Comparison of ENCODE assay signal across 25 mouse cellular contexts in genomic region chr7:44956266-44956665, GRCm38 (mm10). TPM values are rescaled to one million over a fixed set of nuclear protein-coding genes. Genes with fewer than 3 reads are reported as not detected.
DNase-seq lines count a peak whose midpoint lies in the region; ATAC-seq and TF ChIP-seq lines count a peak whose summit lies in the region.
"Had no signal": no experiment of that assay in that cellular context is flagged by ENCODE, and none has a peak within 500 bp of the region (broad histone marks: within the 10 kb centered on the region; RNA-seq: fewer than 3 reads in every experiment).

No protein-coding gene starts in this region.

- peaks cover 9% of the 10 kb centered on the region; the same call in 1 of the 2 replicates for H3K36me3 ChIP-seq in kidney, embryonic 15.5 days
- peaks cover 25% of the 10 kb centered on the region for H3K36me3 ChIP-seq in neural tube, embryonic 15.5 days
- H3K36me3 ChIP-seq: liver, embryonic 12.5 days had no signal

- DNase-seq in gastrocnemius, adult 2 months = peak; percentile 21
- no peak for DNase-seq in gastrocnemius, postnatal 10 days
- DNase-seq in kidney, postnatal 10 days = peak; percentile 8
- peak; percentile 24 for DNase-seq in retina, embryonic 14.5 days (ENCODE audit: low spot score)
- DNase-seq in retina, postnatal 1 day = no peak
- DNase-seq in kidney, postnatal 25 days = no peak
- DNase-seq: adrenal gland, adult 2 months; cerebellum, adult 8-10 months; cerebellum, postnatal 36 days; gastrocnemius, postnatal 25 days; heart, adult 18-20 months; kidney, adult 11 months; kidney, postnatal 4 days; lung, postnatal 4 days had no signal

- peaks cover 6% of the 10 kb centered on the region for H3K27me3 ChIP-seq in kidney, embryonic 15.5 days
- H3K27me3 ChIP-seq in neural tube, embryonic 15.5 days (replicated peaks) = peaks cover 9% of the 10 kb centered on the region

- 57% methylated on average over 6 of the region's 6 CpGs for WGBS in kidney, embryonic 15.5 days
- WGBS in neural tube, embryonic 15.5 days = 55% methylated on average over 6 of the region's 6 CpGs

- TF ChIP-seq CTCF in gastrocnemius, adult 2 months (IDR thresholded peaks at IDR 0.05) = no peak

- no peak overlapping the region for H3K4me2 ChIP-seq in kidney, embryonic 15.5 days
- H3K4me2 ChIP-seq in neural tube, embryonic 15.5 days = no peak overlapping the region
- H3K4me2 ChIP-seq: embryonic facial prominence, embryonic 12.5 days; heart, embryonic 11.5 days; liver, embryonic 12.5 days had no signal

- intact Hi-C loops in gastrocnemius, adult 2 months (cut with DNase I) = loop anchor here (5.0 to 10.0 kb wide), 2 partner anchors 59 to 211 kb away; partner anchors contain the start of genes Fuz and Vrk3

- no peaks in the 10 kb centered on the region for H3K9me3 ChIP-seq in kidney, embryonic 15.5 days (replicated peaks)
- H3K9me3 ChIP-seq in neural tube, embryonic 15.5 days (replicated peaks) = no peaks in the 10 kb centered on the region
- H3K9me3 ChIP-seq: embryonic facial prominence, embryonic 12.5 days; liver, embryonic 12.5 days; megakaryocyte, embryonic 14.5 days had no signal

- peak overlapping the region; percentile 79; the same call in 1 of the 2 replicates for H3K27ac ChIP-seq in gastrocnemius, adult 2 months
- no peak overlapping the region for H3K27ac ChIP-seq in kidney, embryonic 15.5 days
- 0 out of 2 replicates have a peak overlapping the region, but pooled peaks have one; percentile 9 for H3K27ac ChIP-seq in neural tube, embryonic 15.5 days (replicated peaks)
- H3K27ac ChIP-seq: embryonic facial prominence, embryonic 12.5 days; liver, embryonic 12.5 days had no signal

- no peak overlapping the region for H3K4me3 ChIP-seq in gastrocnemius, adult 2 months
- no peak overlapping the region for H3K4me3 ChIP-seq in kidney, embryonic 15.5 days (replicated peaks)
- H3K4me3 ChIP-seq in neural tube, embryonic 15.5 days (replicated peaks) = no peak overlapping the region
- H3K4me3 ChIP-seq: embryonic facial prominence, embryonic 12.5 days; liver, embryonic 12.5 days; megakaryocyte, embryonic 14.5 days had no signal

- H3K9ac ChIP-seq in kidney, embryonic 15.5 days = no peak overlapping the region
- no peak overlapping the region for H3K9ac ChIP-seq in neural tube, embryonic 15.5 days (replicated peaks)
- H3K9ac ChIP-seq: embryonic facial prominence, embryonic 12.5 days; forebrain, postnatal 0 days; liver, embryonic 12.5 days; liver, postnatal 0 days had no signal

- peaks cover 26% of the 10 kb centered on the region for H3K4me1 ChIP-seq in kidney, embryonic 15.5 days
- peaks cover 23% of the 10 kb centered on the region for H3K4me1 ChIP-seq in neural tube, embryonic 15.5 days

- ATAC-seq in kidney, embryonic 15.5 days (replicated peaks; ENCODE audit: low FRiP score) = no peak
- ATAC-seq in neural tube, embryonic 15.5 days (ENCODE audit: low FRiP score) = no peak
- ATAC-seq: forebrain, postnatal 0 days; inflammation-experienced regulatory T-cells, adult 6 months; liver, embryonic 12.5 days; liver, postnatal 0 days had no signal

RNA-seq across cellular contexts. Expression of gene Tsks, which starts 13.3 kb away (rescaled TPM):
- total RNA-seq in gastrocnemius, adult 2 months (2021) = not detected
- total RNA-seq in gastrocnemius, postnatal 10 days (2021) = not detected
- polyA plus RNA-seq in kidney, embryonic 15.5 days (2015; fragmentation: Nextera tagmentation; extraction: Ambion mirVana) = 0.14 TPM in 2 replicates
- 0.14 and 0.24 TPM in 2 replicates for polyA plus RNA-seq in neural tube, embryonic 15.5 days (2015; fragmentation: Nextera tagmentation; extraction: Ambion mirVana)
- total RNA-seq: adrenal gland, adult 2 months; forebrain, postnatal 0 days; gastrocnemius, postnatal 25 days; heart, adult 18-20 months; heart, postnatal 4 days had no signal
- polyA plus RNA-seq: heart, embryonic 11.5 days; inflammation-experienced regulatory T-cells, adult 6 months; kidney, embryonic 14.5 days; liver, embryonic 12.5 days had no signal

RNA-seq across cellular contexts. Expression of gene Cpt1c, which starts 18.4 kb away (rescaled TPM):
- total RNA-seq in gastrocnemius, adult 2 months (2021) = 1 to 10 TPM in 1 of 2 experiments, under 1 TPM in 1; 0.92 to 2.3 TPM
- 1 to 10 TPM; 4.4 to 5.7 TPM for total RNA-seq in gastrocnemius, postnatal 10 days (2021)
- 19.2 and 25.1 TPM in 2 replicates for polyA plus RNA-seq in kidney, embryonic 15.5 days (2015; fragmentation: Nextera tagmentation; extraction: Ambion mirVana)
- polyA plus RNA-seq in neural tube, embryonic 15.5 days (2015; fragmentation: Nextera tagmentation; extraction: Ambion mirVana) = 55.5 and 59.0 TPM in 2 replicates

RNA-seq across cellular contexts. Expression of gene Ap2a1, which starts 27.0 kb away (rescaled TPM):
- 10 to 100 TPM; 59.1 to 62.6 TPM for total RNA-seq in gastrocnemius, adult 2 months (2021)
- total RNA-seq in gastrocnemius, postnatal 10 days (2021) = 10 to 100 TPM; 59.0 to 65.0 TPM
- polyA plus RNA-seq in kidney, embryonic 15.5 days (2015; fragmentation: Nextera tagmentation; extraction: Ambion mirVana) = 74.2 and 79.1 TPM in 2 replicates
- 122 and 126 TPM in 2 replicates for polyA plus RNA-seq in neural tube, embryonic 15.5 days (2015; fragmentation: Nextera tagmentation; extraction: Ambion mirVana)

RNA-seq across cellular contexts. Expression of gene Prmt1, which starts 30.1 kb away (rescaled TPM):
- total RNA-seq in gastrocnemius, adult 2 months (2021) = 100 to 1,000 TPM; 126 to 136 TPM
- 100 to 1,000 TPM; 267 to 271 TPM for total RNA-seq in gastrocnemius, postnatal 10 days (2021)
- polyA plus RNA-seq in kidney, embryonic 15.5 days (2015; fragmentation: Nextera tagmentation; extraction: Ambion mirVana) = 704 and 710 TPM in 2 replicates
- 605 and 615 TPM in 2 replicates for polyA plus RNA-seq in neural tube, embryonic 15.5 days (2015; fragmentation: Nextera tagmentation; extraction: Ambion mirVana)

RNA-seq across cellular contexts. Expression of gene Irf3, which starts 41.2 kb away (rescaled TPM):
- 10 to 100 TPM; 18.4 to 18.9 TPM for total RNA-seq in gastrocnemius, adult 2 months (2021)
- 10 to 100 TPM; 26.5 to 35.8 TPM for total RNA-seq in gastrocnemius, postnatal 10 days (2021)
- polyA plus RNA-seq in kidney, embryonic 15.5 days (2015; fragmentation: Nextera tagmentation; extraction: Ambion mirVana) = 86.4 and 90.4 TPM in 2 replicates
- polyA plus RNA-seq in neural tube, embryonic 15.5 days (2015; fragmentation: Nextera tagmentation; extraction: Ambion mirVana) = 56.8 and 70.2 TPM in 2 replicates

Comparison
In these comparisons a context has a peak if more than half of its experiments do, and no peak if none do; other contexts are left out.
1. DNase-seq: peak in gastrocnemius, adult 2 months (single experiment), kidney, postnatal 10 days (single experiment) and retina, embryonic 14.5 days (single experiment); none in gastrocnemius, postnatal 10 days (single experiment), retina, postnatal 1 day (single experiment) and kidney, postnatal 25 days (0 of 2).